Comparison of ENCODE assay signal across 17 mouse cellular contexts in genomic region chr15:102239851-102240250, GRCm38 (mm10). TPM values are rescaled to one million over a fixed set of nuclear protein-coding genes. Genes with fewer than 3 reads are reported as not detected.
A peak's percentile ranks its signal among the peaks of the same experiment; 100 is the strongest.
DNase-seq lines count a peak whose midpoint lies in the region; ATAC-seq and TF ChIP-seq lines count a peak whose summit lies in the region.
"Had no signal": no experiment of that assay in that cellular context is flagged by ENCODE, and none has a peak within 500 bp of the region (broad histone marks: within the 10 kb centered on the region; RNA-seq: fewer than 3 reads in every experiment).

No protein-coding gene starts in this region.

- no peak for ATAC-seq in kidney, postnatal 0 days (replicated peaks; ENCODE audit: low FRiP score, low read depth)
- no peak for ATAC-seq in limb, embryonic 15.5 days (ENCODE audit: insufficient number of reproducible peaks, low FRiP score, low TSS enrichment, low read depth)

- H3K9me3 ChIP-seq in kidney, postnatal 0 days (replicated peaks; ENCODE audit: low read length): no peaks in the 10 kb centered on the region
- H3K9me3 ChIP-seq in limb, embryonic 15.5 days: no peaks in the 10 kb centered on the region
- H3K9me3 ChIP-seq: liver, embryonic 15.5 days had no signal

- no peak overlapping the region for H3K4me2 ChIP-seq in kidney, postnatal 0 days (ENCODE audit: low read length)
- no peak overlapping the region for H3K4me2 ChIP-seq in limb, embryonic 15.5 days
- H3K4me2 ChIP-seq: liver, embryonic 15.5 days had no signal

- no peak overlapping the region for H3K4me3 ChIP-seq in kidney, postnatal 0 days (replicated peaks; ENCODE audit: low read depth, low read length)
- H3K4me3 ChIP-seq in limb, embryonic 15.5 days: no peak overlapping the region
- H3K4me3 ChIP-seq: liver, embryonic 15.5 days had no signal

- H3K27ac ChIP-seq in kidney, postnatal 0 days: 0 out of 2 replicates have a peak overlapping the region, but pooled peaks have one; percentile 57
- 0 out of 2 replicates have a peak overlapping the region, but pooled peaks have one; percentile 43 for H3K27ac ChIP-seq in limb, embryonic 15.5 days
- H3K27ac ChIP-seq: liver, embryonic 15.5 days had no signal

- peak; percentile 92 for DNase-seq in heart, adult 11 months
- DNase-seq in heart, postnatal 10 days: no peak
- no peak for DNase-seq in kidney, postnatal 0 days (ENCODE audit: low spot score)
- no peak for DNase-seq in kidney, adult 9 months
- DNase-seq in thymus, postnatal 4 days: peak; percentile 9
- DNase-seq in thymus, adult 18-20 months: no peak
- no peak for DNase-seq in cerebellum, postnatal 10 days

- no peak for TF ChIP-seq CTCF in kidney, postnatal 0 days (IDR thresholded peaks at IDR 0.05; ENCODE audit: low read depth)

- intact Hi-C loops in heart, postnatal 10 days (cut with DNase I): loop anchor here (1.0 to 5.0 kb wide), 2 partner anchors 32 to 76 kb away; partner anchors contain the start of gene Gm9918

- H3K27me3 ChIP-seq in kidney, postnatal 0 days (ENCODE audit: insufficient read depth, low read length): no peaks in the 10 kb centered on the region
- no peaks in the 10 kb centered on the region for H3K27me3 ChIP-seq in limb, embryonic 15.5 days

- peaks cover 12% of the 10 kb centered on the region for H3K36me3 ChIP-seq in kidney, postnatal 0 days (ENCODE audit: insufficient read depth, low read length)
- peaks cover 68% of the 10 kb centered on the region for H3K36me3 ChIP-seq in limb, embryonic 15.5 days
- H3K36me3 ChIP-seq: liver, embryonic 15.5 days had no signal

- H3K4me1 ChIP-seq in kidney, postnatal 0 days (replicated peaks; ENCODE audit: insufficient read depth, low read length): peaks cover 22% of the 10 kb centered on the region
- peaks cover 50% of the 10 kb centered on the region for H3K4me1 ChIP-seq in limb, embryonic 15.5 days

- WGBS in kidney, postnatal 0 days: 63% methylated on average over 11 of the region's 11 CpGs
- WGBS in limb, embryonic 15.5 days: 73% methylated on average over 11 of the region's 11 CpGs

- no peak overlapping the region for H3K9ac ChIP-seq in kidney, postnatal 0 days (ENCODE audit: low read depth, low read length)
- H3K9ac ChIP-seq in limb, embryonic 15.5 days: no peak overlapping the region
- H3K9ac ChIP-seq: forebrain, postnatal 0 days; liver, embryonic 15.5 days had no signal

RNA-seq across cellular contexts. Expression of gene Itgb7, which starts 8.1 kb away (rescaled TPM):
- 1 to 10 TPM; 1.9 to 2.0 TPM for total RNA-seq in heart, postnatal 10 days (2021)
- 0.69 and 1.2 TPM in 2 replicates for polyA plus RNA-seq in kidney, postnatal 0 days (2015; fragmentation: Nextera tagmentation; extraction: Ambion mirVana)
- polyA plus RNA-seq in limb, embryonic 15.5 days (2015; fragmentation: Nextera tagmentation; extraction: Ambion mirVana): 6.3 and 6.6 TPM in 2 replicates

RNA-seq across cellular contexts. Expression of gene Rarg, which starts 17.5 kb away (rescaled TPM):
- 10 to 100 TPM; 23.2 to 27.2 TPM for total RNA-seq in heart, postnatal 10 days (2021)
- 23.2 and 23.5 TPM in 2 replicates for polyA plus RNA-seq in kidney, postnatal 0 days (2015; fragmentation: Nextera tagmentation; extraction: Ambion mirVana)
- polyA plus RNA-seq in limb, embryonic 15.5 days (2015; fragmentation: Nextera tagmentation; extraction: Ambion mirVana): 120 and 128 TPM in 2 replicates

RNA-seq across cellular contexts. Expression of gene Gm9918, which starts 30.5 kb away (rescaled TPM):
- not detected for total RNA-seq in heart, postnatal 10 days (2021)
- polyA plus RNA-seq in kidney, postnatal 0 days (2015; fragmentation: Nextera tagmentation; extraction: Ambion mirVana): 0.23 and 0.38 TPM in 2 replicates
- 0.79 and 0.83 TPM in 2 replicates for polyA plus RNA-seq in limb, embryonic 15.5 days (2015; fragmentation: Nextera tagmentation; extraction: Ambion mirVana)
- total RNA-seq: adrenal gland, adult 2 months; CH12.LX; forebrain, postnatal 0 days; hematopoietic stem cell, adult 5-6 weeks; layer of hippocampus, adult 18-20 months; layer of hippocampus, postnatal 25 days; left cerebral cortex, postnatal 25 days had no signal
- polyA plus RNA-seq: forebrain, postnatal 0 days; liver, embryonic 15.5 days; spleen, adult 2 months had no signal

RNA-seq across cellular contexts. Expression of gene Csad, which starts 35.3 kb away (rescaled TPM):
- total RNA-seq in heart, postnatal 10 days (2021): 10 to 100 TPM; 25.6 to 33.8 TPM
- polyA plus RNA-seq in kidney, postnatal 0 days (2015; fragmentation: Nextera tagmentation; extraction: Ambion mirVana): 142 TPM in 2 replicates
- 80.3 and 81.8 TPM in 2 replicates for polyA plus RNA-seq in limb, embryonic 15.5 days (2015; fragmentation: Nextera tagmentation; extraction: Ambion mirVana)

RNA-seq across cellular contexts. Expression of gene Zfp740, which starts 36.8 kb away (rescaled TPM):
- total RNA-seq in heart, postnatal 10 days (2021): 10 to 100 TPM; 48.2 to 48.3 TPM
- 45.4 and 49.0 TPM in 2 replicates for polyA plus RNA-seq in kidney, postnatal 0 days (2015; fragmentation: Nextera tagmentation; extraction: Ambion mirVana)
- 51.9 and 59.9 TPM in 2 replicates for polyA plus RNA-seq in limb, embryonic 15.5 days (2015; fragmentation: Nextera tagmentation; extraction: Ambion mirVana)

Comparison
In these comparisons a context has a peak if more than half of its experiments do, and no peak if none do; other contexts are left out.
1. DNase-seq: peak in heart, adult 11 months (single experiment) and thymus, postnatal 4 days (single experiment); none in heart, postnatal 10 days (0 of 2), kidney, postnatal 0 days (single experiment), kidney, adult 9 months (single experiment), thymus, adult 18-20 months (0 of 2) and cerebellum, postnatal 10 days (0 of 2).